Mouse (Mus musculus): ENCODE measurements at regions not wholly inside any gene's neighbourhood (a gene's known extent, or its start where the extent isn't known, plus 50 kb on each side); places are given as distances from the start of the nearest gene placed in this dataset.
A peak's percentile ranks its signal among the peaks of the same experiment; 100 is the strongest.

DNA sequence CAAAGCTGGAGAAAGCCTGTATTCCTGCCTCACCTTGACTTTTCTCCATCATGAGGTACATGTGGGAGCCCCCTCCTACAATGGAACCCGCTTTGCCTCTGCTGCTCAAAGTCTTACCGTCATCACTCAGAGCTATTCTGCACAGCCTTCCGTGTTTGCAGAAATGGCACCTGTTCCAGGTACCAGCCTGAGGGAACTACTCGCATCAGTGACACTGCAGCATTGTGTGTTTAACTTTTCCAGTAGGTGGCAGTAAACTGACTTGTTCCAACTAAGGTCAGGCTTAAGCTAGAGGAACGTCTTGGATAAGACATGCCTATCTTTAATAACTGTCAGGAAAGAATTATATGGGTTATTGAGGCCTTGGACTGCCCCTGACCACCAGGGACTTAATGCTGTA, 71.4 kb downstream of the Fam173b start:
- no peak for DNase-seq (ENCODE audit: low spot score in 2 of 2)

DNA sequence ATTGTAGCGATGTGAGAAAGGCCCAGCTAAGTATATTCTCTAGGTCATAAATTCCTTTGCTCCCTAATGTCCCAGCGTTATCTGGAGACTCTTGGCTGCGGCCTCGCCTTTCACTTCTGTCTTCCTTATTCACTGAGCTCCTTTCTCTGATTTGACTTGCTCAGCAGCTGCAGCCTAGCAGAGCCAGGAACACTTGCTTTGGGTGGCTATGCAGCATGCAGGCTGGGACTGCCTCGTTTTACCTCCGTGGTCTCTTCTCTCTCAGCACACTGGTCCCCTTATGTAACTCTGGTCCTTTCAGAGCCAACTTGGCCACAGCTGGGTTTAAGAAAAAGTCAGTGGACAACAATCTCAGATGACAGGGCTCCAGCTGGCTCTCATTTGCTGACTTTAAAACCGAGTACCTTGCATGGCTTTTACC, 75.1 kb downstream of the Fam173b start:
- DNase-seq (ENCODE audit: low spot score in 2 of 2), result peak; percentile 52 to 75

DNA sequence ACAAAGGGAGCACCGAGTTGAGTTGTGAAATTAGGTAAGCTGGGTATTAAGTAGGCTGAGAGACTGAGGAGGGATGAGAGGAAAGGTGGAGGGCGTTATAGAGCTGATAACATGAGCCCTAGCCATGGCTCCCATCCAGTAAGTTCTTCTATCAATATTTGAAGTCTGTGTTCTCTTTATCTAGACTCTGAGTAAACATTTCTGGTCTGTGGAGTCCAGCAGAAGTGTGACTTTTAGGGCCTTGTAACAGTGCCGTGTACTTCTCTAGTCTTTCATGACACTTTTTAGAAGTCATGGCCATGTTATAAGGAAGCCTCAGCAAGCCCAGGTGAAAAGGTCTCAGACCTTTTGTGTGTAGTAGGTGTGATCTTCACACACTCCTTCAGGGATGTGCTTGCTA, 91.5 kb downstream of the Fam173b start:
- no peak for DNase-seq (ENCODE audit: low spot score in 2 of 2)

DNA sequence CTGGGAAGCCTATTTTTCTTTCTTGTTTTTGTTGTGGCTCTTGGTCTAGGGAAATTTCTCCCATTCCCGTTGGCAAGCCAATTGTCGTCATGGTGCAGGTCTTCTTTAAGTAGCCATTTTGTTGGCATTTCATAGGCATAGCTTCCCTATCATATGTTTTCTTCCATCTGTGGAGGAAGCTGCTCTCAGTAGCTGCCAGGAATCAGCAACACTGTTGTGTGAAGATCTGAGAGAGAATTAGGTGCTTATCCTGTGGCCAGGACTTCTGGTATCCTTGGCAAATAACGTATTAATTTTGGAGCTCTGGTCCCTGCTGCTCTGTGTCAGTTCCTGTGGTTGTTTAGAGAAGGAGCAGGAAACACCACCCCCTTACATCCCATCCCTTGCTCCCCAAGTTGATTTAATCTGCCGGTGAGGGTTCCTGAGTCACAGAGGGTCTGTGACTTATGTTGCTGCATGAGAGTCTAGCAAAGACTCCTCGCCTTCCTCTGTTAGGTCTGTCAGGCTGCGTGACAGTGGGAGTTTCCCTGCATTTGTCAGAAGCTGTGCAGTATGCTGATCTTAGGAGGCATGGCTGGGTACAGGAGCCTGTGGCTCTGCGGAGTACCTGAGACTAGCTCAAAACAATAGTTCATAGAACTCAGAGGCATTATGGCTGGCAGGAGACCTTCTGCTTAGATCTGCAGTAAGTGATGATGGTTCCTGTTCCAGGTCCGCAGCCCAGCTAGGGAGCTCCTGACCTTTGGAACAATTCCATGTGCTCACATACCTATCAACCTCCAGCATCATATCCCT, 93.4 kb downstream of the Fam173b start:
- no peak for DNase-seq (ENCODE audit: low spot score in 2 of 2)

DNA sequence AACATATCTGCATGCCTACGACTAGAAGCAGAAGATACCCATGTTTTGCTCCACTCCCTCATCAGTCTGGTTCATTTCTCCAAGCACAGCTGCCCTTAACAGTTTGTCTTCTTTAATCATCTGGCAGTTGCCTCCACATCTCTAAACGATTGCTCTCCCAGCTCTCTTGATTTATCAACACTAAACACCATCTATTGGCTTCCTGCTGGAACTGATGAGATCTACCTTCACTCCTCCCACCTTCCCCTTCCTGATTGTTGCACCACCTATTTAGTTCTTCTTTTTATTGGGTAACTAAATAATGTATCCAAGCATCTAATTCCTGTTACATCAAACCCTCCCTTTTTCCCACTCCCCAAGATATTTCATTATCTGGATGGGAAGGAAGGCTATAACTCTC, 101.7 kb downstream of the Fam173b start:
- no peak for DNase-seq (ENCODE audit: low spot score in 2 of 2)

DNA sequence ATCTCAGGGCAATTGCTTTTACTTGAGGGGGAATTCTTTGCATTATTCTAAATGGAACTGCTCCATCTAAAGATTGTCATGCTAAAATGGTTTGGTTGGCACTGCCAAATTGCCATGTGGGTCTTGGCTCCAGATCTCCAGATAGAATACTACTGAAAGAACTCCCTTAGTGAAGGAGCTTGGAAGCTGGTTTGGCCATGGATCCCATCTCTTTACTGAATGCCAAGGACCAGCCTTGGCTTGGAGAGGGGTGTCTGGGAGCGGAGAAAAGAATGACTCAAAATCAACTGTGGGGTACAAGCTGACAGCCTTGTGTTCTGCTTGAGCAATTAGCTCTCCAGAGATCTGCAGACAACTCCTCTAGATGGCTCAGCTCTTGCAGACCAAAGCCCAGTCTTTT, 105.8 kb downstream of the Fam173b start:
- no peak for DNase-seq (ENCODE audit: low spot score in 2 of 2)

DNA sequence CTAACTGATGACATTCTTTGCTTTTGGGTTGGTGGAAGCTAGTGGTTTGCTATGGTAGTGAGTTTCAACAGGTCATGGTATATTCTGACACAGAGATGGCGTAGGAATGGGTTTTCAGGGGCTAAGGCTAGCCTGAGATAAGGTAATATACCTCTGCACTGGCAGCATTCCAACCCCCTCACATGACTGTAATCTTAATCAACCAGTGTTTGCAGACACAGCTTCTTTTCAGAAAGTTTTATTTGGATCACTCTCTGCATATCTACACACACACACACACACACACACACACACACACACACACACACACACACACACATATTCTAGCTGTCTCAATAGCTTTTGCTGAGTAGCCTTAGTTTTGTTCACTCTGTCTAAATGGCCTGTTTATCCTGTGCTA, 119.4 kb downstream of the Fam173b start:
- DNase-seq (ENCODE audit: low spot score in 2 of 2), result no peak

DNA sequence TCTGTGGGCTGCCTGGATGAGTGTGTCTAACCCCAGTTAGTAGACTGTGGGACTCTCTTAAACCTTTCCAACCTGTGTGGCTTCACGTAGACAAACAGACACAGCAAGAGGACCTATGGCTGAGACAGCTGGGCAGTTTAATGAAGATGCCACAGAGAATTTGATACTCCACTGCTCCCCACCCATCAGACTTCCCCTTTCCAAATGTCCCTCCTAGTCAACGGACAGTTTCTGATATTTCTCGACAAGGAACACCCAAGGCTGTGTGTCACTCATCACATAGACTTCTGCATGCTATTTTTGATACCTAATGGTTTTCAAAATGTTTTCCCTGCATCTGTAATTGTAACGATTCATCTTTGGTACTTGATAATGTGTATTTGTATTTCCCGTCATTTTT, 120.8 kb downstream of the Fam173b start:
- no peak for DNase-seq (ENCODE audit: low spot score in 2 of 2)

DNA sequence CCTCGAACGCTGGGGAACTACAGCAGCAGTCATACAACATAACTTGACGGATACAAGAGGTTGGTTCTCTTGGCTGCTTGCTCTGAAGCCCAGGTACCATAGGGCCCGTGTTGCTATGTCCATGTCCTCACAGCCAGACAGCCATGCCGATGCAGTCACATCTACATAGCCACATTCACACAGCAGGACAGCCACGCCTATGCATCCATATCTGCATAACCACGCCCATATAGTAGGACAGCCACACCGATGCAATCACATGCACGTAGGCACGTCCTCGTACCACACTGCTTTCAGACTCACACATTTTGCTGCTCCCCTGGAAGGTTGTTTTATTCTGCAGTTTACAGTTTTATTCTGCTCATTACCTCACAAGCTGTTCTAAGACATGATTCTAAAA, 122.6 kb downstream of the Fam173b start:
- DNase-seq (ENCODE audit: low spot score in 2 of 2), result no peak

DNA sequence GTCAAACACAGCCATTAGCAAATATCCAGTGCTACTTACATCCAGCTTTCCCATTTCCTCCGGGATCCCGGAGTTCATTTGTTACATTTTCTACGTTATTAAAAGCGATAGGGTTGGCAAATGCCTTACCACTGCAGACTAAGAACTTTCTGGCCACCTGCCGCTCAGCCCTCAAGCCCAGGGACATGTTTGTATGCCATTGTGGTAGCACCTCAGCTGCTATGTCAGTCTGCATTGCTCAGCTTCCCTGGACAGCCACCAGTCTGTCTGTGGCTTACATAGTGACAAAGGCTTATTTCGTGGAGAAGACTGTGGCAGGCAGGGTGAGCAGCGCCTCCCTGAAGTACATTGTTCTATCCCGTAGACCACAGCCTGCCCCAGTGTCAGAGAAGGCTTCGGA, 127.5 kb downstream of the Fam173b start:
- DNase-seq (ENCODE audit: low spot score in 2 of 2), result no peak

DNA sequence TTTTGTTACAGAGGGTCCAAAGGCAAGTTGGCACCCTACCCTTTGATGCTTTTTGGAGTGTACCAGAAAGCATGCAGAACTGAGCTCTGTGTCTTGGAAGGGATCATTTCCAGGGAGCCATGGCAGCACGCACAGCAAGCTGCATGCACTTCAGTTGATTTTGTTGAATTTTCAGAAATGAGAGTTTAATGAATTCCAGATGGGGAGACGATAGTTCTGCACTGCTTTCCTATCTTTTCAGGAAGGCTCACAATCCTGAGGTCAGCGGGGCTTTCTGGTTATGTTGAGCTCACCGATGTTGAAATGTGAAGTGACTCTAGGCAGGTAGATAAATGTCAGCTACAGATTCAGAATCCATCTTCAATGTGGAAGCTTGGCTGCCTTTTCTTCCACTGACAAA, 140.0 kb downstream of the Fam173b start:
- DNase-seq (ENCODE audit: low spot score in 2 of 2), result no peak

DNA sequence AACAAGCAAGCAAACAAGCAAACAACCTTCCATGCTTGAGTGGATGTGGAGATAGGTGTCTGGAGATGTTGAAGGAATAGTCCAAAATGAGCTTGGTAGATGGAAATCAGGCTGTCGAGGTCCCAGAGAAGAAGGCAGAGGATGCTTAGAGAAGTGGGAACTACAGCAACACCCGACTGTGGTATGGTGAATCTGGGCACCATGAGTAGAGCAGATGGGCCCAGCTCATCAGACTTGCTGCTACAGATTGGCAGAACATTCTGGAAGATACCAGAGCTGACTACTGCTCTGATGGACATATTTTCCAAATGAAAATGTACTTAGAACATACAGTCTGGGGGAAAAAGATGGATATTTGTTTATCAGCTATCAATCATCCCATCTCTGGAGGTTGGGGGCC, 142.9 kb downstream of the Fam173b start:
- DNase-seq (ENCODE audit: low spot score in 2 of 2), result no peak

DNA sequence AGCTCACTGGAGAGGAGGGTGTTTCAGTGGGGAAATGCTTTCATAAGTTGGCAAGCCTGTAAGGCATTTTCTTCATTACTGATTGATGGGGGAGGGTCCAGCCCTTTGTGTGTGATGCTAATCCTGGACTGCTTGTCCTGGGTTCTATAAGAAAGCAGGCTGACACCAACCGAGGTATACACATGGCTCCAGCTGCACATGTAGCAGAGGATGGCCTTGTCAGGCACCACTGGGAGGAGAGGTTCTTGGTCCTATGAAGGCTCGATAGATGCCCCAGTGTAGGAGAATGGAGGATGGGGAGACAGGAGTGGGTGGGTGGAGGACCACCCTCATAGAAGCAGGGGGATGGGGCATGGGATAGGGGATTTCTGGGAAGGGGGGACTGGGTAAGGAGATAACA, 151.0 kb downstream of the Fam173b start:
- no peak for DNase-seq (ENCODE audit: low spot score in 2 of 2)

DNA sequence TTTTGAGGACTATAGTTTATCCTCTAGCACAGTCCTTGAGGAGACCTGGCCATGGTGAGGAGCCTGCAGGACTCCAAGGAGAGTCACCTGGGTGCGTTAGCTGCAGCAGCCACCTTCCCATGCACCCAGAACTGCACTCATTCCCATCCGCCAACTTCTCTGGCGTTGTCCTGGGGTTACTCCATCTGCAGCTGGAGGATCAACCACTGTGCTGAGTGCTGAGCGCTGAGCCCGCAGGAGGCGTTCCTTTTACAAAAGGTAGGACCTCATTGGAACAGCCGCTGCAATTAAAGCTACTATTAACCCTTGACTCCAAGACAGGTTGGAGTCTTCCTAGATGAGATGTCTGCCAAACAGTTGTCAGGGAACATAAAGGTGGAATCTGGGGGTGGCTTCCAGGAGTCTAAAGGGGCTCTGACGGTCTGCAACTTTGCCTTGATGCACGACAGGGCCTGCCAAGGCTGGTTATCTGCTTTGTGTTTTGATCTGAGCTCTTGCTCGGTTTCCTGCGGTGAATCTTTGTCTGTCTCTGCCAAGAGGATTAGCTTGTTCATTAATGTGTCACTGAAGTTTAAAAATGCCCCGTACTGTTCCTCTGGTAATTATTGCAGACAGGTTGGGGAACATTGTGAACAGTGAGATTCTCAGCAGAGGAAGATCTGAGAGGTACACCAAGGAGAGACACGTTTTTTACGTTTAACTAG, 152.1 kb downstream of the Fam173b start:
- no peak for DNase-seq (ENCODE audit: low spot score in 2 of 2)

DNA sequence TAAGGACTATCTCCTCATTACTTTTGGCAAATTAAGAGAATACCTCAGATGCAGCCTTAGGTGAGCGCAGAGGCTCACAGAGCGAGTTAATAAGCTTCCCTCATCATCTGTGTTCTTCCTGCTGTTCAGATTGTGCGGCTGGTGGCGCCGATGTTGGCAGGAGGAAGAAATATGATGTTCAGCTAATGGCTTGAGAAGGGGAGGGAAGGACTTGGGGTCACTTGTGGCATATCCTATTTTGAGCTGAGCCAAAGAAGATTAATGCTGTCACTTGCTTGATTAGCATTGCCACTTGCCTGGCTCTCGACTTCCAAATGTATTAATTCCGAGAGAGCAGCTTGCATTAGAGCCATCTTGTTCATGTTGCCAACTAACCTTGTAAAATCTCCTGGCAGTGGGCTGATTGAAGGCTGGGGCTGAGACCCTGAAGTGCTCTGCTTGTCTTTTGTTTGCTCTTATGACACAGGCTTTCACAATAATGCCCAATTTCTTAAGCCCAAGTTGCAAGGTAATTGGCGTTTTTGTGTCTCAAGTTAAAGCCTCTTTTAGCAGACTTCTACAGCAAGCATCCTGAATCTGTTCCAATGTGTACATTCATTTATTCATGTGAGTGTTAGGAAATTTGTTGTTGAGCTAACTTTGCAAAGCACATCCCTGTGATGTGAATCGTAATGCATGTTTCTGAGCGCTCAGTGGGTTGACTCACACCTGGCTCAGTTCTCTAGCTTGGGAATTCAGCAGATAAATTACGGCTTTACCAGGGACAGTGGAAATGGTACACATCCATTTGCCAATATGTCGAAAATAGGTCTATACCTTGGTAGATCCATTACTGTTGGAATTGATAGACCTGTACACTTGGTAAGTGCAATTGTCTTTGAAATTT, 167.6 kb downstream of the Fam173b start:
- DNase-seq (ENCODE audit: low spot score in 2 of 2), result no peak

DNA sequence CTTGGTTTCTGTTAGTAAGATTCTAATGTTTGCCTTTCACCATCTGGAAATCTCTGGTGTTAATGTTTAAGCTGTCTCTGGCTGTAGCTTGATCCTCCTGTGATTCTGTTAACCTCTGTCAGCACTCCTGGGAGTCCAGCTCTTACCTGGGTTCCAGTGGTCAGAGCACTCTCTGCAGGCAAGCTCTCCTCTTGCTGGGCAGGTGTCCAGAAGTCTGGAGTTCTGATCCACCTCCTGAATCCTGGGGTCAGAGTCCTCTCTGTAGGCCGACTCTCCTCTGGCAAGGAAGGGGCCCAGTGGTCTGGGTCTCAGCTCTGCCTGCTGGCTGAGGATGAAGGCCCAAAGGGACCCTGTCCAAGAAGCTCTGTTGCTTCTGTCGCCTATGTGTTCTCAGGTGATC, 181.4 kb downstream of the Fam173b start:
- no peak for DNase-seq (ENCODE audit: low spot score in 2 of 2)

DNA sequence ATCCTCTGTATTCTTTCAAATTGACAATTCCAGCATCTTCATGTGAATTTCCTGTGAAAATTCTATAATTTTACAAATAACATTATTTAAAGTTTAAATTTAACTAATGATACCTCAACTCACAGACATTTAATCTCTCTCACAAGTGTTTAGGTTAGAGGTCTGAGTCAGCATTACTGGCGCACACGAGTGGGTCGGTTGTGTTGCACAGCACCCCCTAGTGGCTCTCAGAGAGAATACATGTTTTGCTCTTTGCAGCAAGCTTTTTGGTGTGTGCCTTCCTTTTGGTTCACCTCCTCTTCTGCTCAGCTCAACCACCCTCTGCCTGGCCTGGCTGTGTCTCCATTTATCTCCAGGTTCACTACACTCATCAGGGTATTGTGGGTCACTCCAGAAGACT, 183.4 kb downstream of the Fam173b start:
- no peak for DNase-seq (ENCODE audit: low spot score in 2 of 2)

DNA sequence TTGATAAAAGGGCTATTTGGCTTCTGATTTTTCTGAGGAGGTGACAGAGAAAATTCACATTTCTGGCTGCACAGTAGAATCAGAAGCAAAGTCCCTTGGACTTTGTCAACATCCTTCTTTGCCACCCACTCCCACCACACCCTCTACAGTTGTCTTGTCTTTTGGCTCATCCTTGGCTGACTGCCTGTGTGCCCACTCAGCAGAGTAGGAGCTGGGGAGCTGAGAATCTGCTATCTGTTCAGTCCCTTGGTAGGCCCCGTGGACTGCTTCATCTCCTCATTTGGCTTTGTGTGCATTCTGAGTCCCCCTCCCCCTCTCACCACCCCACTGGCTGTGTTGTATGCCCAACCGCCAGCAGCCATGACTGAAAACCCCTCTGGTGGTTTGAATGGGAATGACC, 197.2 kb downstream of the Fam173b start:
- no peak for DNase-seq (ENCODE audit: low spot score in 2 of 2)

DNA sequence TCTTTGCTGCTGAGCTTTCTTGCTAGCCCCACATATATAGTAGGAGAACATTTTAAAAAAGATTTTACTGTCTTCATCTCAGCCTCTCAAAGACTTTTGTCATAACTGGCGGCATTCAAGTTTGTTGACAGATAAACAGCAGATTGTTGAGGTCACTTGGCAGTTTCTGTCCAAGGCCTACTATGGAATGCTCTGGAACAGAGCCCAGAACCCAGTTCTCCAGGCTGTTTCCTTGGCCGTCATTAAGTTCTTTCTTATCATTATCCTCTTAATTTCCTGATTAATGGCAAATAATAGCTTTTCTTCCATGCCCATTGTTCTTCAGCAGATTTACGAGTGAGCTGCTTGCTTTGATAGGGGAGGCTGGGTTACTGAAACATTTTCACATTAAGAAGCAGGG, 203.9 kb downstream of the Fam173b start:
- peak; percentile 6 to 14 for DNase-seq (ENCODE audit: low spot score in 2 of 2)

DNA sequence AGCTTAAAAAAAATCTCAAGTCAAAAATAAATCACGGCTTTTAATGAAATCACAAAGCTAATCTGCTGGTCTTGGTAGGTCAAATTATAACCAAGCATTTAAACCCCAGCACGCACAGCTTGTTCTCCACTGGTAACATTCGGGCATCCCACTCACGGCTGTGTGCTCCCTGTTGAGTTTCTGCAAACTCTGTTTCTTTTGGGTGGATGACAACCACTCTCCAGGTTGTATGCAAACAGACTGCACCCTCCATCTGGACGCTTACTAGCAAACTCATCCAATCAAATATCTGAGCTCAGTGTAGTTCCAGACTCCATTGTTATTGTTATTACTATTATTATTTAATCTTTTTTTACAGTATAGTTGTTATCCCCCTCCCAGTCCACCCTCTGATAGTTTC, 213.9 kb downstream of the Fam173b start:
- no peak for DNase-seq (ENCODE audit: low spot score in 2 of 2)

DNA sequence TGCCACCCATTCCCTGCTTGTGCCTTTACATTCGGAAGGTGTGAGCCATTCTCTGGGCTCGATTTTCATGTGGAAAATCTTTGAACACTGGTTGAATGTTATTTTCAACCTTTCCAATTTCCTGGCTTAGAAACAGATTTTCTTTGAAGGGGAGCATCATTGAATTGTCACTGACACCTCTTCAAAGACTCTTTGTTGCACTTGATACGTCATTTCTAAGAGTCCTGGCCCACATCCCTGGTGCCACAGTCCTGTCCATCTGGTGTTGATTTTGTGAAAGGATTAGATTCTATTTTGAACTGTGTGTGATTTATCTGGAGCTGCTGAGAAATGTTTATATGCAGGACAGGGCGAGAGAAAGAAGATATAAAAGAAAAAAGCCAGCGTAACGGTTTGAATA, 217.6 kb downstream of the Fam173b start:
- DNase-seq (ENCODE audit: low spot score in 2 of 2), result no peak

DNA sequence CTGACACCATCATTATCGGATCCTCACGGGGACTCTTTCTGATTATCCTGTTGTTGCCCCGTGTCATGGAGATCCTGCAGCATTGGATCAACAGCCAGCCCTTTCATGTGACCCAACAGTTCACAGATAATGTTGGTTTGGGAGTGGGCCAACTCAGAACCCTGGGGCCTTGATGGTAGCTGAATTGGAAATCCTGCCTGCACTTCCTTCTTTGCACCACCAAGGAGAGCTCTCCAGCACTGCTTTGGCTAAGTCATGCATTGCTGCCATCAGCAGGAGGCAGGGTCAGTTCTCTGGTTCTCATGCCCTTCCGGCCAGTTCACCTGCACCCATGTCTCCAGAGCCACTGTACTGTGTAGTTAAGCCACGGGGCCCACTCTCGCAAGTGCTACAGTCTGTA, 225.6 kb downstream of the Fam173b start:
- DNase-seq (ENCODE audit: low spot score in 2 of 2), result no peak

DNA sequence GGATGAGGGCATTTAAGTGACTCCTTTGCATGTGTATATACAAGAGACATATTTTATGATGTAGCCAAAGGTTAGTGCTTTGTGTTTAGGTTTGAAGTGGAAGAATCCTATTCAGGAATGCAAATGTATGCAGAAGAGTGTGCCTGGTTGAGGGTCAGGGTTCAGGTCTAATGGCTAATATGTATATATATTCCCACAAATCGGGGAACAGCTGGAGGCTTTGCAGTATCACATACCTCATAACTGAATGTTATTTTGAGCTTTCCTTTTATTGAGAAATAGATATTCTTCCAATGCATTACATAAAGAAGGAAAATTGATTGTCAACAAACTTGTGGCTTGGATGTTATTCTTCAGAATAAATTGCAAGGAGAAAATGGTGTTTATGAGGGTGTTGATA, 239.9 kb downstream of the Fam173b start:
- no peak for DNase-seq (ENCODE audit: low spot score in 2 of 2)

Measured in heart, adult 9 months (tissue).